Mouse (Mus musculus) regulatory T cell (primary cell): ENCODE results near the gene Gm20388.

Experiments
- in situ Hi-C: fragments of 300-600 bp; cut with MboI, MseI; formaldehyde crosslinking; loops from one replicate; pipeline ENCODE4 v1.15.1; 2025; ENCODE audit warnings: high pct_unique_total_duplicates

The Gm20388 gene

DNA sequence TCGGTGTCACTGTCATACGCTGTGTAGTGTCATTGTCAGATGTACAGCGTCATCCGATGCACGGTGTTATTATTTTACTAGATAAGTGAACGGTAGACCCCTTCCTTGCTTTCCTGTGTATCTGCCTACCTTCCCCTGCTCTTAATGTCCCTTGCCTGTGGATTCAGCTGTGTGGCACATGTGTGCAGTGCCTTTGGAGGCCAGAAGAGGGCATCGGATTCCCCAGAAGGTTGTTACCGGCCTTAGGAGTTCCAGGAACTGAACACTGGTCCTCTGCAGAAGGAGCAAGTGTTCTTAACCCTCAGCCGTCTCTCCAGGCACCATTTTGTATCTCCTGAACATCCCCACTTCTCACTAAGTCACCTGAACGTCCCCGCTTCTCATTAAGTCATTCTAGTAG, 3907.1 kb downstream of the Gm20388 start:
- in situ Hi-C loops: no loop called here

DNA sequence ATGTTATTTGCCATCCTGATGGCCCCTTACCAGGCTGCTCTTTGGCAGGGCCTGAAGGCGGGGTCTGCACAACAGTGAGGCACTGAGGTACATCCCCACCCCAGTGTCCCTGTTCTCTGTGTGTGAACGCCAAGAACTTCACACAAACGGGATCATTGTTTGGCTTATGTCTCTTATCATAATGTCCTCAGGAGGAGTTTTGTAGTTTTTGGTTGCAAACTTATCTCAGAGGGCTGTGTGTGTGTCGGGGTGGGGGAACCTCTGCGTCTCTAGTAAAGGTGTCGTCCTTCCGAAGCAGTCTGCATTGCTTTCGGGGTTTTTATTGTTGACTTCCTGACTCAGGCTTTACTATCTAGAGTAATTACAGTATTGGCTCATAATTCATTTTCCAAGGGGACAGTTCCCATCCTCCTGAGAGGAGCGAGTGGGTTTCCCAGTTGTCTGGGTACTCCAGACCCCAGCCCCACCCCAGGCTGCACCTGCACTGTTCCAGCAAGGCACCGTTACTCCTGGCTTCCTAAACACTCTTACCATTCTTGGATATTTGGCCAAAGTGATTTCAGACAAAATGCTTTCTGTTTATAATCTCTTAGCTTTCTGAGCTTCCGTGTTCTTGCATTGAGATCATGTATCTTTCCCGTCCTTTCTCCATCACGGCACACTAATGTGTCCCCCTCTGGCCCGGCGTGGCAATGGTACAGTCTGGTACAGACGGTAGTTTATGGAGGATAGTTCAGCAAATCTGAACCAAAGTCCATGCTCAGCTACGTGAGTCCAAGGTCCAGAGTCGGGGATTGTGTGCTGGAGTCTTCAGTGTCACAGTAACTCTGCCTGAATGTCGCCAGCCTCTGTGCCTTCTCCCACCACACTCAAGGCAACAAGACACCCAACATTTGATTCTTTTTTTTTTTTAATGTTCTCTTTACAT, 3909.3 kb downstream of the Gm20388 start:
- in situ Hi-C loops: no loop called here

DNA sequence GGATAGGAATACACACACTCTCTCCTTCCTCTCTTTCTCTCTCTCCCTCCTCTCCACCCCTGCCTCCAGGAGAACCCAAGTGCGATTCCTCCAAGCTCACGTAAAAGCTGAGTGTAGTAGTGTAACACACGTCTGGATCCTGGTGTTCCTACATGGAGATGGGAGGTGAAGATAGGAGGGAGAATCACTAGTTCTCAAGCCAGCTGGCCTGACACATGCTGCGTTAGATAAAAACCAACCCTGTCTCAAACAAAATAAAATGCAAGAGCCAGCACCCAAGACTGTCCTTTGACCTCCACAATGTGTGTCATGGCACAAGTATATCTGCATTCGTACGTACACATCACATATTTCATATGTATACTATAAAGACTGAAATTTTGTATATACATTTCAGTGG, 3910.1 kb downstream of the Gm20388 start:
- in situ Hi-C loops: no loop called here

DNA sequence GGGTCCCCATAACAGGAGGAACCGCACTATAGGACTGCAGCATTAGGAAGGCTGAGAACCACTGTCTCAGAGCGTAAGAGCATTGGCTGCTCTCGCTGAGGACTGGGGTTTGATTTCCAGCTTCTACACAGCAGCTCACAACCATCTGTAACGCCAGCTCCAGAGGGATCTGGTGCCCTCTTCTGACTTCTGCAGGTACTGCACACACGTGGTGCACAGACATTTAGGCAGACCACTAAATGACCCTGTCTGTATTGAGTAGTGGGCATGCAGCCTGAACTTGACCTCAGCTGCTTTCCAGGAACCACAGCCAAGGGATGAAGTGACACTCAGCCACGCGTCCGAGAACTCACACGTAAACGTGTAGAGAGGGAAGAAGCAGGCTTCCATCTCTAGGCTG, 3912.5 kb downstream of the Gm20388 start:
- in situ Hi-C loops: no loop called here

DNA sequence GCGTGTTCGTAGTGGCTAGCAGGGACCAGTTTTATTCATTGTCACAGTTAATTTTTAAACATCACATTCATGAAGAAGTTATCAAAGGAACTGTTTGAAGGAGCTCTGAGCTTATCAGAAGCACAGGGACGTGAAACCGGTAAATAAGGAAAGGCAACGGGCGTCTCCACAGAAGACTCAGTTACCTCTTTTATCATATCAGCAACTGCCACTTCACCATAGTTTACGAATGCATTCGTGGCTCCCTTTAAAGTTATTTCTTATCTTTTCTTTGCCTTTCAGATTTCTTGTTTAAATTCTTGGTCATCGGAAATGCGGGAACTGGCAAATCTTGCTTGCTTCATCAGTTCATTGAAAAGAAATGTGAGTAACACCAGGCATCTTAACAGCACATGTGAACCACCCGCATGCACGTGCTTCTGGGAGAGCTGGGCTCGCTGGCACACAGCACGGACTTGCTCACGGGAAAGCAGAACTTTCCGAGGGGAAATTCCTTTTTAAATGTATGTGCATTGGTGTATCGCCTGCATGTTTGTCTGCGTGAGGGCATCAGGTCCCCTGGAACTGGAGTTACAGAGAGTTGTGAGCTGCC, 3913.0 kb downstream of the Gm20388 start:
- in situ Hi-C loops: no loop called here

DNA sequence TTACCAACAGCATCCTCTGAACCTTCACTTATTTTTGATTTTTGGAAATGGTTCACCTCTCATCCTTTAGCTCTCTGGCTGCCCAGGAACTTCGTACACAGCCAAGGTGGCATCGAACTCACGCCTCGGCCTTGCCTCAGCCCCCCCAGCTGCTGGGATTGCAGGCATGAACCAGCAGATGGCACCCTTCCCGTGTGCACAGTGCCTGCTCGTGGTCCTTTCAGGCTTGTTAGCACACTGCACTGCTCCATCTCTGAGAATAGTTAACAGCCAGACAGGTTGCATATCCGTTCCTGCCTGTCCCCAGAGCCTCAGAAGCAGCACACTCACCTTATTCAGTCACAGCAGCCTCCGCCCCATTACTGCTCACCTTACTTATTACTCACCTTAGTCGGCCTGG, 3915.4 kb downstream of the Gm20388 start:
- in situ Hi-C loops: no loop called here

DNA sequence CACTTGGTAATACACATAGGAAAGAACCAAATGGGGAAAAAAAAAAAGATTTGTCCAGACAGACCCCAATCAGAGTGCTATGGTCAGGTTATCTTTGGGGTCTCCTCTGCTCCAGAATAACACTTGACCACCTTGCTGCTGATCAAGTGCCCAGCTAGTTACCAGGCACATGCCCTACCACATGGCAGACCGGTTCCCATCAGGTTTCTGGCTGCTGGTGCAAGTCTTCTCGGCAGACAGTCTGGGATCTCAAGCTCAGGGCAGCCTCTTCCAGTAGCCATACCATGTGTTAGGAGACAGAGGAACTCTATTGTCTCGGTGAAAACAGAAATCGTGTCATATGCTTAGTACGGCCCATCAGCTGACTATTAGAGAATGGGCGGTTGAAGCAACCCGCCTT, 3916.1 kb downstream of the Gm20388 start:
- in situ Hi-C loops: no loop called here

DNA sequence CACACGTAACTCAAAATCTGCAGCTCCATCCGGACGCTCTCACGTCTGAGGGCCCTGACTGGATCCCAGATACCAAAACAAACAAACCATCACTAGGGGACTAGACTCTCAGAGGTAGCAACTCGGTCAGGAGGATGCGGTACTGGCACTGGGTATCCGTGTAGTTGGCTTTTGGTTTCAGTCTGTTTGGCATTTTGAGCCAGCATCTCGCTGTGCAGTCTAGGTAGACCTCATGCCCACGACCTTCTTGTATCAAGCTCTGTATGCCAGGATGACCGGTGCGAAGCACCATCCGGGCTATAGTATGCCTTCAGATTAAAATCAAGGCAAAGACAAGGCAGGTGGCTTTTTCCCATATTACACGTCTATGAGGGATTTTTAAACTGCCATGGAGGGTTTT, 3916.9 kb downstream of the Gm20388 start:
- in situ Hi-C loops: no loop called here

DNA sequence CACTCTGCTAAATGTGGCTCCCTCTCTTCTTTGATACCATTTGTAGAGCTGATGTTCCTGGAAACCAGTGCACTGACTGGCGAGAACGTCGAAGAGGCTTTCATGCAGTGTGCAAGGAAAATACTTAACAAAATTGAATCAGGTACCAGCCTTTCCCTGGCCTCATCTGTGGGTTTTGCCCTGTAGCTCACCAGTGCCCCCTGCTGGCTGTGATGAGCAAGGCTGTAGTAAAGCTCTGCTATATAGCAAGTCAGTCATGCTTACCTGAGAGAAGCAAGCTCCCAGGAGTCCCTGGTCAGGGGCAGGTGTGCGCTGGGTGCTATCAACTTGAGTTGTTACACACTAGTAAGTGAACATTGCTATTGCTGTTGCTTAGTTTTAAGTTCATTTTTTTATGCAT, 3922.1 kb downstream of the Gm20388 start:
- in situ Hi-C loops: no loop called here

DNA sequence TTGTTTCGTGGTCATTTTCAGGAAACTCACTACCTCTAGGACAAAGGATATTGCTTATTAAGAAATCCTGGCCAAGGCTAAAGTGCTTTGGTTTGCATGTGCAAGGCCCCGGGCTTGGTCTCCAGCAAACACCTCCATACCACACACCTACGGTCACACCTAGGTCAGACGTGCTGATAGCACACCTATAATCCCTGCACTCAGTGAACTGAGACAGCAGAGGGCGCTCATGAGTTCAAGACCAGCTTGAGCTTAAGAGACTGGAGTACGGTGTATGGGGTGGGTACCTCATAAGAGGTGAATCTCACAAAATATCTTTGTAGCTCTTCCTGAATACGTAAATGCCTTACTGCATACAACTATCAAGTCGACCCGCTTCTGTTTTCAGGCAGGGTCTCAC, 3924.8 kb downstream of the Gm20388 start:
- in situ Hi-C loops: no loop called here

DNA sequence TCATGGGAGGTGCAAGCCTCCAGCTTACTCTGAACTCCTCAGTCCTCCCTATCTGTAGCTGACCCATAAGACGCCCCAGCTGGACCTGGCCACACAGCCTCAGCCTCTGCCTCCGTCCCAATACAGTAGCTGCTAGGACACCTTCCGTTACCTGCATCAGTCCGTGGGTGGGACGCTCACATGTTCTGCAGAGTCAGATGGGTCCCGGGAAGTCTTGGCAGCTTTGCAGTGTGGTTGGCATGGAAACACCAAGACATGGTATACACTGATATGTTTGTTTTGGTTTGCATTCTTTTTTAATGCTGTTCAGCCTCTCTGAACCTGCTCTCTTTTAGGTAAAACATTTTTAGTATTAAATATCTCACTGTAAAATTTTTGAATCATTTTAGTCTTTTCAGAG, 3925.7 kb downstream of the Gm20388 start:
- in situ Hi-C loops: no loop called here

DNA sequence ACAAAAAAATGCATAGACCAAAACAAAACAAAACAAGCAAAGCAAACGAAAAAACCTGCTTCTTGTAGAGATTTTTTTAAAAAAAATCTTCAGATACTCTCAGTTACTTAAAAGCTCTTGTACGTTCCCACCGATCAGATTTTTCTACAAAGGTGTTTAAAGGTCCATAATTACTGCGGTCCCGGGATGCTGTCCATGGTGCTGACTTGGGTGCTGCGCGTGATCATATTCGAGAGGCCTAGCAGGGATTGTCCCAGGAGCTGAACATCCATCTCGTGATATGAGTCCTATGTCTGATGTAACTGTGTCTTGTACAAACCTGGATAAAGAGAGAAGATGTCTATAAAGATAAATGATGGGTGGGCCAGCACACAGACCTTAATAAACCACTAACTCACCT, 3927.9 kb downstream of the Gm20388 start:
- in situ Hi-C loops: no loop called here

DNA sequence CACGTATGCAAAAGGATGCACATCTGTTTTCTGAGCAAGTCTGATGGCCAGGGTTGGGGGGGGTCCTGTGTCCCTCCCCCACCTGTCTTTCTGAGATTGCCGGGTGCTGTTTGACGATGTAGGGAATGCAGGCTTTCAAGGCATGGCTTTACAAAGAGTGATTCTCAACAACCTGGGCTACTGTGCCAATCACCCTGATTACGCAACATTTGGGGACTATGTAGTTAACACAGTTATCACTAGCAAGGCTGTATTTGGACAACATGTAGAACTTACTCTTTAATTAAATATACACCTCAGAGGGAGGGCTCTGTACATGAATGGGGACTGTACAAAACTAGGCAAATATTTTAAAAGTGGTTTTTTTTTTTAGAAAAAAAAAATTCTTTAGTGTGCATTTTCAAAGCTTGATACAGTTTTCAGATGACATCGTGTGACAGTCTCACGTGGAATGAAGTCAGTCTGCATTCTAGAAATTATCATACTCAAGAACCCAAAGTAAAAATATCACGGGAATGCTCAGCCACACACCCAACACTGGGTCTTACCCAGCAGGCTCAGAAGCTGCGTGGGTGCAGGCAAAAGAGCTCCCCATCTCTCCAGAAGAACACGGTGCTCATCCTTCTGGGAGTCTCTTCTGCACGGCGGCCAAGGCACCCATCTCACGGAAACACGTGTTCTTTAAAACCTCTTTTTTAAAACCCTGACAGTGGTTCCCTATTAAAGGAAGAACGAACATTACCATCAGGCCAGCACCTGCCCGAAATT, 3930.1 kb downstream of the Gm20388 start:
- in situ Hi-C loops: no loop called here

DNA sequence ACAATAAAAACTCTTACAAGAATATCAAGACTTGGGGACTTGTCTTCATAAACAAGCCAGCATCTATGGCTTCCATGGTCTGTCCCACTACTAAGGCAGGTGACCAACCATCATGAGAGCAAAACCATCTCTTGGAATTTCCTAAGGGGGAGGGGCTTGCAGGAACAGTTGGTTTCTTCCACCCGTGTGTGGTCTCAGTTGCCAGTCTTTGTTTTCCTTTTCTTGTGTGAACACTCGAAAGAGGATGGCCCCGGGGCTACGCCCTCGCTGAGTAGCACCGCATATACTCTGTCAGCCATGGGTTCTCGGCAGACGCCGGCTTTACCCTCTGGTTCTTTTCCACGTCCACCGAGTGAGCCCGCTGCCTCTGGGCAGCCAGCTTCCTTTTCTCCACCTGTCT, 3931.4 kb downstream of the Gm20388 start:
- in situ Hi-C loops: no loop called here

DNA sequence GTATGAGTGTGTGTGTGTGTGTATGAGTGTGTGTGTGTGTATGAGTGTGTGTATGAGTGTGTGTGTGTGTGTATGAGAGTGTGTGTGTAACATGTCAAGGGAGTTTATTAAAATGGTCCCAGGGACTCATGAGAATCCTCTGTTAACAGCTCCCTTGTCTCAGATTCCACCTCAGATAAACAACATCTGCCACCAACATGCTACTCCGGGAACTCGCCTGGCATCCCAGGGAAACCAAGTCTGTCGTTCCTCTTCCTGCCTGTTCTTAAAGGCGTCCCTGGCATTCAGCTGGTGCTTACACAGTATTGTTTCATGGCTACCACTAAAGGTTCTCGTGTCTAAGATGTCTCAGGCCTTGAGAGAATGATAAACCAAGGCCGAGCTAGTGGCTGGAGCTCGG, 3933.7 kb downstream of the Gm20388 start:
- in situ Hi-C loops: no loop called here

DNA sequence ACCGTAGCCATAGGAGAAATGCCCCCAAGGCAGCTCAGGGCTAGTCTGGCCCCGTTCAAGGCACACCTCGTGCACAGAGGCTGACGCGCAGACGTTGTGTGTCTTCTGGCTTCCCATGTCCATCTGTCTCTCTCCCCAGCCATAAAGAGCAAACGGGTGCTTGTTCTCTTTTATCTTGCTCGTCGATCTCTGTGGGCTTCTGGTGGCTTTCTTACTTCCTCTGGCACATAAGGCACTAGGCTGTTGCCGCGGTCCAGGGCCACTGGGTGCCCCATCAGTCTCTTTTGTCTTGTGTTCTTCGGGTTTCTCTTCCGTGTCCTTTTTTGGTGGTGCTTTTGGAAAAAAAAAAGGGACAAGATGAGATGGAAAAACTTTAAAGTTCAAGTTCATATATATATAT, 3934.5 kb downstream of the Gm20388 start:
- in situ Hi-C loops: no loop called here

DNA sequence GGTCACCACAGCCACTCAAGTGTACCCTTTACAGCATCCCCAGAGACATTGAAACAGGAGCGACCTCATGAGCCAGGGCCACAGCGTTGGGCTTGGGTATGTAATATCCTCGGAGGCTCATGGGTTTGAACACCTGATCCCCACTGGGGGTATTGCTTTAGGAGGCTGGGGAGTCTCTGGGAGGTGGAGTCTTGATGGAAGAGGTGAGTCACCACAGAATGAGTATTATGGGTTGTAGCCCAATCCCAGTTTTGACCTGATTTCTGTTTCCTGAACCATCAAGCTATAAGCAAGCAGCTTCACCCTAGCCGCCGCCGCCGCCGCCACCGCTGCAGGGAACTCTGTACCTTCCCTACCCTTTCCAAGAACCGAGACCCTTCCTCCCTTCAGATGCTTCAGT, 3935.3 kb downstream of the Gm20388 start:
- in situ Hi-C loops: no loop called here

DNA sequence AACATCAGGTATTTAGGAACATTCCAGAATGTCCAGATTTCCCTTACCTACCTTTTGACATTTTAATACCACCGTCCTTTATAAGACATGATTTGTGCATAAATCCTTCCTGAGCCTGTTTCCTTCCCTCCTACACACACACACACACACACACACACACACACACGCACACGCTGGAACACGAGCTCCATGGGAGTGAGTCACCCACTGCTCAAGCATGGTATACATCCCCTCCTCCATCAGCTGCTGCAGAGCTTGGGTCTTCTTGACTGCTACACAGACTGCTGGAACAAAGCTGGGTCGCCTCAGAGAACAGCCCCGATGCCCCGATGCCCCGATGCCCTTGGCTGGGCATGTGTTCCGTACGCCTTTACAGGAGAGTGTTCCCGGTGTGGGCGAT, 3935.9 kb downstream of the Gm20388 start:
- in situ Hi-C loops: no loop called here

DNA sequence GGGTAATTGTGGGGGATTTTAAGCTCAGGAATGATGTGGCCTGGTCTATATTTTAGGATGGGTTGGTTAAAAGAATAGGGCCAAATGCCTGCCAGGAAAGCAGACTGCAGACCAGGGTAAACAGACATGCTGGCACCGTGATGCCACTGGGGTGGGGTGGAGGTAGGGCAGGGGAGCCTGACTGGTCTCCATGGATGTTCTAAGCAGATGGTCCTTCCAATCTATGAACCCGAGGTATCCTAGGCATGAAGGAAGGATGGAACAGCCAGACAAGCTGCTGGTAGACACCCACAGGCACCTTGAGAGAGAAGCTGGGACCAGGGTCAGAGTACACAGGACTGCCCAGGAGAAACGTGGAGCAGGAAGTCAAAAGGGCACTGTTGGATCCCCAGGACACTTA, 3936.9 kb downstream of the Gm20388 start:
- in situ Hi-C loops: no loop called here

DNA sequence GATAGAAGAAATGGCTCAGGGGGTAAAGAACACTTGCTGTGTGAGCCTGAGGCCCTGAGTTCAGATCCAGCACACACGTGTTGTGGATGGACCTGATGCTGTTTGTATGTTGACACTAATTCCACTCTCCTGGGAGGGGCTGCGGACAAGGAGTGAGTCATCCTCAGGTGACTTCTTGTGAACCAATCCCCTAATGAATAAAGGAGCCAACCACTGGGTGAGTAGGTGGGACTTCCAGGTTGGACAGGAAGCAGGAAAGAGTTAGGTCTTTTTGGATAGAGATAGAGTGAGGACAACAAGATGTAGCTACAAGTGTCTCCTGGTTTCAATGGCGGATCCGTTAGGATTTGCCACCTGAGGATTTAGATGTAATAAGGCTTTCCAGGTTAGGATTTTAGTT, 3938.7 kb downstream of the Gm20388 start:
- in situ Hi-C loops: no loop called here

DNA sequence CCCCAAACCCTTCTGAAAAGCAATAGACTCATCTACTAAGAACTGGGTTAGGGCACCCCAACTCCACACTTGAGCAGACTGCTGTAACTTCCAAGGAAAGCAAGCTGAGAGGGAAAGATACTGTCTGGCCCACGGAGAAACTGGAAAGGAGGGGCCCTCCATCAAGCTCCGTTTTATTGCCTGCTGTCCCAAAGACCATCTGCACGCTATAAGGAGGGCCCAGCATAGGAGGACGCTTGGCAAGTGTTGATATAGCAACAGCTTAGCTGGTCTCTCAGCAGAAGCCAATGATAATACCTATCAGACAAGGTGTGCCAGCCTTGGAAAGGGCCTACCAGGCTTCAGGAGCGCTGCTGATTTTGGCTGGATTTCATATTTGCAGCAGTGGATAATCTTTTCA, 3940.9 kb downstream of the Gm20388 start:
- in situ Hi-C loops: no loop called here

DNA sequence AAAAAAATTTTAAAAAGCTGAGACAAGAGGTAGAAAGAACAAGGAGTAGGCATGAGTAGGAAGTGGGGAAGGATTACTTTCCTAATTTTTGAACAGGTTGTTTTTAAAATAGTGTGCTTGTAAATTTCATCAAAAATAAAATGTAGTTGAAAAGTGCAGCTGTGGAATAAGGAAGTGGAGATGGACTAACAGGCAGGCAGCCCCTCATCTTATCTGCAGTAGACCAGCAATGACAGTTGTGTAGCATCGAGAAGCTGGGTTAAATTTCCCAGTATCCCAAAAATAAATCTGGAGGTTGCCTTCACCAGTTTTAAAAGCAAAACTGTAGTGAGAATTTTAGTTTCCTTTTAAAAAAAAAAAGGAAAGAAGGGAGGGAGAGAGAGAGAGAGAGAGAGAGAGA, 3943.6 kb downstream of the Gm20388 start:
- in situ Hi-C loops: no loop called here
